Mouse (Mus musculus) Muller cell, postnatal 12 days (primary cell): ENCODE measurements around the gene Spin1.
A peak's percentile ranks its signal among the peaks of the same experiment; 100 is the strongest.

Experiments used
- DNase-seq: peaks from one replicate; pipeline ENCODE4 v3.0.0-alpha.2; 2015; ENCODE audit errors: inconsistent ontology term

The Spin1 gene

GRCm38 (mm10) chr13:51136315-51136714 lies 35.6 kb downstream of the Spin1 start:
- DNase-seq = no peak

- peak; percentile 22 for DNase-seq
Observed at GRCm38 (mm10) chr13:51136996-51137701, 36.5 kb downstream of the Spin1 start.

GRCm38 (mm10) chr13:51137702-51138031 lies 37.0 kb downstream of the Spin1 start:
- no peak for DNase-seq

GRCm38 (mm10) chr13:51147106-51147505 lies 46.4 kb downstream of the Spin1 start:
- DNase-seq = no peak

GRCm38 (mm10) chr13:51152966-51153669 lies 52.4 kb downstream of the Spin1 start:
- DNase-seq = no peak

- no peak for DNase-seq
Observed at GRCm38 (mm10) chr13:51153670-51154030, 53.0 kb downstream of the Spin1 start.

GRCm38 (mm10) chr13:51155178-51156013 lies 54.7 kb downstream of the Spin1 start:
- DNase-seq = no peak

- DNase-seq = no peak
Observed at GRCm38 (mm10) chr13:51156014-51156386, 55.3 kb downstream of the Spin1 start.

- DNase-seq = no peak
Observed at GRCm38 (mm10) chr13:51157291-51157690, 56.6 kb downstream of the Spin1 start.

GRCm38 (mm10) chr13:51161672-51162071 lies 61.0 kb downstream of the Spin1 start:
- no peak for DNase-seq

GRCm38 (mm10) chr13:51162246-51162645 lies 61.6 kb downstream of the Spin1 start:
- no peak for DNase-seq

GRCm38 (mm10) chr13:51166711-51167110 lies 66.0 kb downstream of the Spin1 start:
- DNase-seq = no peak

GRCm38 (mm10) chr13:51170215-51170614 lies 69.5 kb downstream of the Spin1 start:
- DNase-seq = no peak

GRCm38 (mm10) chr13:51170691-51171680 lies 70.3 kb downstream of the Spin1 start, which contains the start of gene Nxnl2:
Nxnl2 (plus strand) TSS chr13:51171022.
- DNase-seq = peak; percentile 47

GRCm38 (mm10) chr13:51172601-51173000 lies 71.9 kb downstream of the Spin1 start:
- DNase-seq = no peak

- no peak for DNase-seq
Observed at GRCm38 (mm10) chr13:51178932-51179331, 78.3 kb downstream of the Spin1 start.

- no peak for DNase-seq
Observed at GRCm38 (mm10) chr13:51179362-51179761, 78.7 kb downstream of the Spin1 start.

GRCm38 (mm10) chr13:51182236-51182635 lies 81.6 kb downstream of the Spin1 start:
- no peak for DNase-seq

GRCm38 (mm10) chr13:51184896-51185295 lies 84.2 kb downstream of the Spin1 start:
- no peak for DNase-seq

GRCm38 (mm10) chr13:51190336-51190735 lies 89.7 kb downstream of the Spin1 start:
- DNase-seq = no peak

- peak; percentile 35 for DNase-seq
Observed at GRCm38 (mm10) chr13:51191416-51192140, 90.9 kb downstream of the Spin1 start.
